Mouse (Mus musculus) macrophage (primary cell): ENCODE measurements around the gene Zfp599. TPM values are rescaled to one million over a fixed set of nuclear protein-coding genes. Genes with fewer than 3 reads are reported as not detected.

Experiments
- polyA plus RNA-seq: library from polyadenylated mRNA; stranded (reverse); fragments of 250-400 nt; gene quantifications from 3 replicates; pipeline ENCODE4 v1.2.4, GENCODE M21; 2018; ENCODE audit warnings: inconsistent platforms

Zfp599 gene
- polyA plus RNA-seq, 1 experiment from 2014 or later: 0.07 TPM

Other genes with a start within 250 kb of the Zfp599 start
- gene Elavl3, start 207.9 kb downstream of the Zfp599 start, polyA plus RNA-seq: not detected in 3 replicates
- not detected in 3 replicates for gene Gm49318, start 188.6 kb downstream of the Zfp599 start, polyA plus RNA-seq
- gene Zfp653, start 188.5 kb downstream of the Zfp599 start, polyA plus RNA-seq: 4.3 to 7.0 TPM (median 5.2 TPM) in 3 replicates
- 8.1 to 14.7 TPM (median 10.0 TPM) in 3 replicates for gene Ecsit, start 174.5 kb downstream of the Zfp599 start, polyA plus RNA-seq
- gene Cnn1, start 160.7 kb downstream of the Zfp599 start, polyA plus RNA-seq: not detected in 3 replicates
- 46.8 to 70.0 TPM (median 65.2 TPM) in 3 replicates for gene Elof1, start 142.7 kb downstream of the Zfp599 start, polyA plus RNA-seq
- gene Acp5, start 124.2 kb downstream of the Zfp599 start, polyA plus RNA-seq: 6.4 to 8.0 TPM (median 7.2 TPM) in 3 replicates
- 27.7 to 36.9 TPM (median 33.2 TPM) in 3 replicates for gene Pigyl, start 103.0 kb downstream of the Zfp599 start, polyA plus RNA-seq
- not detected in 3 replicates for gene Zfp872, start 71.8 kb downstream of the Zfp599 start, polyA plus RNA-seq
- gene Zfp809, start 34.2 kb downstream of the Zfp599 start, polyA plus RNA-seq: 13.0 to 19.3 TPM (median 14.8 TPM) in 3 replicates
- 4.9 to 7.5 TPM (median 6.3 TPM) in 3 replicates for gene Zfp810, start 47.8 kb upstream of the Zfp599 start, polyA plus RNA-seq
- gene Anln, start 129.3 kb upstream of the Zfp599 start, polyA plus RNA-seq: 0.66 to 6.4 TPM (median 4.6 TPM) in 3 replicates
- 0.04 TPM in 1 of 3 replicates, not detected in the others for gene 9530077C05Rik, start 151.6 kb upstream of the Zfp599 start, polyA plus RNA-seq
- gene Gm17545, start 194.4 kb upstream of the Zfp599 start, polyA plus RNA-seq: not detected in 3 replicates
- gene Rp9, start 209.8 kb upstream of the Zfp599 start, polyA plus RNA-seq: 42.8 to 49.9 TPM (median 44.0 TPM) in 3 replicates
- gene Bbs9, start 215.8 kb upstream of the Zfp599 start, polyA plus RNA-seq: 2.5 to 15.5 TPM (median 6.7 TPM) in 3 replicates